Mouse (Mus musculus) ovary, adult 18-20 months (tissue): ENCODE measurements around the gene Smyd4.

Experiments used
- DNase-seq: peaks from one replicate; pipeline ENCODE4 v3.0.0; 2022; ENCODE audit warnings: low spot score, mixed read lengths

Gene Smyd4

GRCm38 (mm10) chr11:75420810-75421374 lies 72.7 kb downstream of the Smyd4 start:
- DNase-seq: no peak

- DNase-seq: no peak
These were observed 73.3 kb downstream of the Smyd4 start for GRCm38 (mm10) chr11:75421375-75422012.

- no peak for DNase-seq
These were observed 74.0 kb downstream of the Smyd4 start, which contains the start of gene Serpinf1 for GRCm38 (mm10) chr11:75422013-75422792. Gene Serpinf1, minus strand, starts transcription at chr11:75422701.

- DNase-seq: no peak
These were observed 74.9 kb downstream of the Smyd4 start for GRCm38 (mm10) chr11:75423091-75423490.

GRCm38 (mm10) chr11:75424033-75424432 lies 75.8 kb downstream of the Smyd4 start:
- no peak for DNase-seq

- DNase-seq: no peak
These were observed 76.2 kb downstream of the Smyd4 start for GRCm38 (mm10) chr11:75424459-75424858.

GRCm38 (mm10) chr11:75429019-75429705 lies 80.9 kb downstream of the Smyd4 start:
- DNase-seq: no peak

- DNase-seq: no peak
These were observed 83.1 kb downstream of the Smyd4 start for GRCm38 (mm10) chr11:75431307-75431706.

- no peak for DNase-seq
These were observed 85.9 kb downstream of the Smyd4 start for GRCm38 (mm10) chr11:75434138-75434537.

GRCm38 (mm10) chr11:75438194-75438593 lies 90.0 kb downstream of the Smyd4 start:
- no peak for DNase-seq

- DNase-seq: no peak
These were observed 90.6 kb downstream of the Smyd4 start for GRCm38 (mm10) chr11:75438804-75439203.

- no peak for DNase-seq
These were observed 91.1 kb downstream of the Smyd4 start, which contains the start of gene Serpinf2 for GRCm38 (mm10) chr11:75439363-75439762. Gene Serpinf2, minus strand, starts transcription at chr11:75439591.

- no peak for DNase-seq
These were observed 91.7 kb downstream of the Smyd4 start for GRCm38 (mm10) chr11:75439951-75440350.

- DNase-seq: no peak
These were observed 92.8 kb downstream of the Smyd4 start for GRCm38 (mm10) chr11:75441034-75441433.

GRCm38 (mm10) chr11:75441601-75442000 lies 93.4 kb downstream of the Smyd4 start:
- DNase-seq: no peak

- no peak for DNase-seq
These were observed 95.5 kb downstream of the Smyd4 start for GRCm38 (mm10) chr11:75443711-75444110.

- no peak for DNase-seq
These were observed 100.3 kb downstream of the Smyd4 start for GRCm38 (mm10) chr11:75448575-75448974.

GRCm38 (mm10) chr11:75449695-75450094 lies 101.5 kb downstream of the Smyd4 start:
- DNase-seq: no peak

- no peak for DNase-seq
These were observed 102.2 kb downstream of the Smyd4 start for GRCm38 (mm10) chr11:75450304-75450908.

GRCm38 (mm10) chr11:75450936-75451335 lies 102.7 kb downstream of the Smyd4 start:
- DNase-seq: no peak

- DNase-seq: no peak
These were observed 103.8 kb downstream of the Smyd4 start for GRCm38 (mm10) chr11:75452081-75452480.
